Mouse (Mus musculus) midbrain, embryonic 13.5 days (tissue): ENCODE measurements around the gene Grk6. TPM values are rescaled to one million over a fixed set of nuclear protein-coding genes. Genes with fewer than 3 reads are reported as not detected.

ENCODE experiments used
- ATAC-seq: fragments of 200-750 bp; cut with Nextera tagmentation; 2 replicates; pipeline ENCODE4 v1.8.0; 2017; ENCODE audit warnings: mild to moderate bottlenecking, moderate TSS enrichment, moderate library complexity
- H3K27ac ChIP-seq: fragments of 300-500 bp; sonication (generic); 2 replicates; pipeline ENCODE4 v1.5.1; 2015; ENCODE audit warnings: inconsistent platforms, mild to moderate bottlenecking, moderate library complexity
- H3K27me3 ChIP-seq: fragments of 300-500 bp; sonication (generic); 2 replicates; pipeline ENCODE4 v1.6.1; 2015; ENCODE audit warnings: mild to moderate bottlenecking, inconsistent platforms
- H3K36me3 ChIP-seq: fragments of 300-500 bp; sonication (generic); 2 replicates; pipeline ENCODE4 v1.6.1; 2015; ENCODE audit warnings: mild to moderate bottlenecking, inconsistent platforms
- H3K4me1 ChIP-seq: fragments of 300-500 bp; sonication (generic); replicated peaks from 2 replicates; pipeline ENCODE4 v1.6.1; 2015; ENCODE audit warnings: inconsistent platforms
- H3K4me2 ChIP-seq: fragments of 300-500 bp; sonication (generic); replicated peaks from 2 replicates; pipeline ENCODE4 v1.6.1; 2015; ENCODE audit warnings: moderate library complexity, mild to moderate bottlenecking, inconsistent platforms
- H3K4me3 ChIP-seq: fragments of 300-500 bp; sonication (generic); replicated peaks from 2 replicates; pipeline ENCODE4 v1.5.1; 2015; ENCODE audit warnings: mild to moderate bottlenecking, inconsistent platforms
- H3K9ac ChIP-seq: fragments of 300-500 bp; sonication (generic); replicated peaks from 2 replicates; pipeline ENCODE4 v1.6.1; 2015; ENCODE audit warnings: mild to moderate bottlenecking, inconsistent platforms
- H3K9me3 ChIP-seq: fragments of 300-500 bp; sonication (generic); 2 replicates; pipeline ENCODE4 v1.6.1; 2016; ENCODE audit warnings: mild to moderate bottlenecking, inconsistent platforms
- WGBS: fragments of 180-500 bp; shearing (Covaris S2); methylation state at CpG from one replicate; pipeline ENCODE4 v1.1.7; 2015; 5-methylcytosine and 5-hydroxymethylcytosine counted together
- polyA plus RNA-seq: library from polyadenylated mRNA; unstranded; fragments of >200 nt; fragmentation: Nextera tagmentation; extraction: Ambion mirVana; gene quantifications from 2 replicates; pipeline ENCODE4 v1.2.1, GENCODE M21; 2015

Grk6 gene
- polyA plus RNA-seq, 1 experiment from 2014 or later: 35.7 TPM

DNA sequence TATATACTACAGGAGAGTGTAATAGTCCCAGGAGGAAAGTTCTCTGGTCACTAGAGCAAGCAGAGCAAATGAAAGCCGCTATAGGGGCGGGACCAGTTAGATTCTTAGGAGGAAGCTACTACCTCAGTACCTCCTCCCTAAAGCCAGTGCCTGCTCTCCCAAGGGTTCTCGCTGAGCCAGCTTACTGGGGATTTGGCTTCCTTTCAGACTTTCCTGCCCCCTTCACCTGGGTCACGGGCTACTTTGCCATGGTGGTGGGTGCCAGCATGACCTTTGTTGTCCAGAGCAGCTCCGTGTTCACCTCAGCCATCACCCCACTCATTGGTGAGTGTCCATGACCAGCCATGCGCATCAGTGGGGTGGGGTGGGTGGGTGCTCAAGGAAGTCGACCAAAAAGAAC, 33.0 kb upstream of the Grk6 start:
- Histone ChIP-seq H3K4me1 (peaks cover 6% of the 10 kb centered on the region), H3K4me2 (no peak overlapping the region), H3K9ac (no peak overlapping the region), H3K4me3 (no peak overlapping the region), H3K27me3 (peaks cover 22% of the 10 kb centered on the region), H3K9me3 (no peaks in the 10 kb centered on the region), H3K27ac (no peak overlapping the region), H3K36me3 (no peaks in the 10 kb centered on the region)
- no peak for ATAC-seq
- 71% methylated on average over 7 of the region's 7 CpGs for WGBS

DNA sequence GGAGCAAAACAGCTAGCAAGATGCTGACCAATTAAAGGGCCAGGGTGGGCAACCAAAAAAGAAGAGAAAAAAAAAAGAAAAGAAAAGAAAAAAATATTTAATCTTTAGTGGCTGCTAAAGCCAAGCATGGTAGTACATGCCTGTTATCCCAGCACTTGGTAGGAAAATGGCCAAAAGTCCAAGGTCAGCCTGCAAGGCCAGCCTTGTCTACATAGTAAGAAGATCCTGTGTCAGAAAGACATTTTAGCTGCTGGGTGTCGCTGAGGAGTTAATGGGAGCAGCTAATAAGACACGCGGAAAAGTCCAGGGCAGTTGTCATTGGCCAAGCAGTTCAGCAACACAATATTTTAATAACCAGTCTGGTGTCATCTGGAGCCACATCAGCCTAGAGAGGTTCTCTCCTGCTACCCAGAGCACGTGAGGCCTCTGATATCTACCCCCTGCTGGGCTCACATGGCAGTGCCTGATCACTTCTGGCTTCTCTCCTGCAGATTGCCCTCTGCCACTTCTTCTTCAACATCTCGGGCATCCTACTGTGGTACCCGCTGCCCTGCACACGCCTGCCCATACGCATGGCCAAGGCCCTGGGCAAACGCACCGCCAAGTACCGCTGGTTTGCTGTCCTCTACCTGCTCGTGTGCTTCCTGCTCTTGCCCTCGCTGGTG, 32.1 kb upstream of the Grk6 start:
- no peak overlapping the region for H3K4me2 ChIP-seq
- no peak overlapping the region for H3K27ac ChIP-seq
- ATAC-seq: no peak
- H3K36me3 ChIP-seq: no peaks in the 10 kb centered on the region
- no peak overlapping the region for H3K9ac ChIP-seq
- peaks cover 28% of the 10 kb centered on the region for H3K27me3 ChIP-seq
- H3K9me3 ChIP-seq: no peaks in the 10 kb centered on the region
- WGBS: 83% methylated on average over 13 of the region's 13 CpGs
- peaks cover 7% of the 10 kb centered on the region for H3K4me1 ChIP-seq
- no peak overlapping the region for H3K4me3 ChIP-seq

DNA sequence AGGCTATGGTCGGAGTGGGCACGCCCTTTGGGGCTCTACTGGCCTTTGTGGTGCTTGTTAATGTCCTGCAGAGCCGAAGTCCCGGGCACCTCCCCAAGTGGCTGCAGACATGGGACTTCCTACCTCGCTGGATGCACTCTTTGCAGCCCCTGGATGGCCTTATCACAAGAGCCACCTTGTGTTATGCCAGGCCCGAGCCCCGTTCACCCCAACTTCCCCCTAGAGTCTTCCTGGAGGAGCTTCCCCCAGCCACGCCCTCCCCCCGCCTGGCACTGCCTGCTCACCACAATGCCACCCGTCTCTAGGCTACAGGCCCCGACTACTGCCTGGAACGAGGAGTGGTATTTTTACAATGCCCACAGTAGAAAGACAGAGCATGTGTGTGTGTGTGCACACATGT, 31.5 kb upstream of the Grk6 start:
- Histone ChIP-seq H3K27ac (no peak overlapping the region), H3K4me2 (no peak overlapping the region), H3K36me3 (no peaks in the 10 kb centered on the region), H3K4me1 (peaks cover 12% of the 10 kb centered on the region), H3K4me3 (no peak overlapping the region), H3K27me3 (peaks cover 34% of the 10 kb centered on the region), H3K9ac (no peak overlapping the region), H3K9me3 (no peaks in the 10 kb centered on the region)
- 85% methylated on average over 12 of the region's 12 CpGs for WGBS
- no peak for ATAC-seq

DNA sequence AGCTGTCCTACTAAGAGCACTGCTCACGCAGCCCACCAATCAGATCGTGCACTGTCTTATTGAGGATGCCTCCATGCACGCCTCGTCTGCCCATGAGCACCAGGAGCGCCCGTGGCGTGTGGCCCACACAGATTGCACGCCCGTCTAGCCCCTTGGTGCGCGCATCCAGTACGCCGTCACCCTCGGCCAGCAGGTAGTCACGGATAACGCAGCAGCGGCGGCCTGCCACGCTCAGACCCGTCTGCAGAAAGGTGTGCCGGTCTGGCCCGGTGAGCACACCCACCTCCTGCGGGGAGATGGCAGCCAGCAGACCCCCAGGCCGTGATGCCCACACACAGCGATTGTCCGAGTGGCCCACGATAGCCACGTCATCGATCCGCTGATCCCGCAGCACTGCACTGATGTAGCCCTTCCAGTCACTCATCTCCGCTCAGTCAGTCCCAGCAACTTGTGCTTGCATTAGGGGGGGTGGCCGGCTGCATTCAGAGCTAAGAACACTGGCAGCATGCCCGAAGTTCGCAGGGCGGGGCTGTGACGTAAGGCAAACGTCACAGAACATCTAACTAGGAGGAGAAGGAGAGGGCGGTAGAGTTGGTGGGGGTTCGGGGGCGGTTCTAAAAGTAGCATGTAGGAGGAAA, 30.0 kb upstream of the Grk6 start, which contains the start of gene Pfn3:
Pfn3 (minus strand) TSS at position 490 of the 638 bp plus-strand sequence.
- peaks cover 49% of the 10 kb centered on the region for H3K27me3 ChIP-seq
- no peak within 1 kb of the TSS for H3K27ac ChIP-seq

DNA sequence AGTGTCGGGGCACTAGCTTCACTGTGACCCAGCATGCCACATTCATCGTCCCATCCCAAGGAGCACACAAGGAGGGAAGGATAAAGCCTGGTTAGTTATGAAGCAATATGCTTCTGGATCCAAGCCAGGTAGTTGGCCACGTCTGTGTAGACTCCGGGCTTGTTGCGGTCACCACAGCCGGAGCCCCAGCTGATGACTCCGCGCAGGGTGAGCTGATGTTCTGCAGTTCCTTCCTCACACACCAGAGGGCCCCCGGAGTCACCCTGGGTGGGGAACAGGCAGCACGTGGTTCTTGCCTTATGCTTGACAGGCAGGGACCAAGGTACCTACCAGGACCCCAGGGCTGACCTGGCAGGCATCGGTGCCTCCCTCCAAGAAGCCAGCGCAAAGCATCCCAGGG, 26.9 kb upstream of the Grk6 start:
- Histone ChIP-seq H3K4me1 (peaks cover 27% of the 10 kb centered on the region), H3K4me3 (no peak overlapping the region; the same call in 1 of the 2 replicates), H3K27ac (no peak overlapping the region), H3K9me3 (no peaks in the 10 kb centered on the region), H3K4me2 (peak overlapping the region; percentile 30), H3K9ac (peak overlapping the region; percentile 16; the same call in 1 of the 2 replicates), H3K36me3 (no peaks in the 10 kb centered on the region), H3K27me3 (peaks cover 77% of the 10 kb centered on the region)
- 10% methylated on average over 12 of the region's 12 CpGs for WGBS
- peak; percentile 62 for ATAC-seq

More for the DNA sequence above, 30.0 kb upstream of the Grk6 start, which contains the start of gene Pfn3:
- Histone ChIP-seq H3K36me3 (no peaks in the 10 kb centered on the region), H3K4me1 (peaks cover 13% of the 10 kb centered on the region), H3K9me3 (no peaks in the 10 kb centered on the region), H3K4me2 (peak within 1 kb of the TSS; percentile 61), H3K9ac (peak within 1 kb of the TSS; percentile 66), H3K4me3 (peak within 1 kb of the TSS; percentile 41)
- 7% methylated on average over 41 of the region's 41 CpGs for WGBS
- ATAC-seq: peak; percentile 71

DNA sequence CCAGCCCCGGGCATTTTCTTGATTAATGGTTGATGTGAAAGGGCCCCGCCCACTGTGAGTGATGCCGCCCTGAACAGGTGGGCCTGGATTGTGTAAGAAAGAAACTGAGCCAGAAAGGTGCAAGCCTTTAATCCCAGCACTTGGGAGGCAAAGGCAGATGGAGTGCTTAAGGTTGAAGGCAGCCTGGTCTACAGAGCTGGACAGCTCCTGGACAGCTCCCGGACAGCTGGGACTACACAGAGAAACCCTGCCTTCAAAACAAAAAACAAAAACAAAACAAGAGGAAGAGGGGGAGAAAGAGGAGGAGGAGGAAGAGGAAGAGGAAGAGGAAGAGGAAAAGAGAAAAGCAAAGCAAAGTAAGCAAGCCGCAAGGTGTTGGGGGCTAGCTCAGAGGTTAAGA, 25.7 kb upstream of the Grk6 start:
- 89% methylated on average over 5 of the region's 5 CpGs for WGBS
- no peak for ATAC-seq

DNA sequence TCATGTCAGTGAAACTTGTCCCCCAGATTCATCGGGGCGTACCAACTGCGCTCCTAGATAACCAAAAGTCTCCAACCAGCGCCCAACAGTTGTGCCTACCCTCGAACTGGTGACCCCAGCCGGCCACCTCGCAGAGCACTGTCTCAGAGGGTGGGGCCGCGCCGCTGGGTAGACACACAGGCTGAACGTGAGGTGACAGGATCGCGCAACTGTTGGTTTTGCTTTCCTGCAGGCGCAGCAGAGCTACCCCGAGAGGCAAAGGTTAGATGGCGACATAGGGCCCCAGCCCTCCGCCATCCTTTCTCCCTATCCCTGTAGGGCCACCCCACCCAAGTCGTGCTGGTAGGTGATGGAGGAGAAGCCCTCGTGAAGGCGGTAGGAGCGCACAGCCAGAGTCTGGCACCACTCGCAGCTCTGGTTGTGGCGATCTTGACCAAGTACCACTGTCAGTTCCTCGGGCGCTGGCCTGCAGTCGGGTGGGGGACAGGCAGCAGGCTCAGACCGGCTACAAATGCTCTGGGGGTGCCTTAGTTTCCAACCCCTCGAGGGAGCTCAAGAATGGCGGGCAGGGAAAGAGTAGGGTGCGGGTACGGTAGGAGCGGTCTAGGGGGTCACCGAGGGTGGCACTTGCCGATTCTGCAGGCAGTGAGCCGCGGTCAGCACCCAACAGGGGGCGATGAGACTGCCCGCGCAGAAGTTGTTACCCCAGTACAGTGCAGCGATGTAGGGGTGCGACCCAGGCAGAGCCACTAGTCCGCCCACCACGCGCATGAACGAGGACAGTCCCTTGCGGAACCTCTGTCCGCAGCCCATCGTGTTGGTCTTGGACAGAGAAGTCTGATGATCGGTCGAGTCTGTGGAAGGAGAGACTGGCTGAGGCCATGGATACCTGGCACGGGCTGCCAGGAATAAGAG, 24.6 kb upstream of the Grk6 start:
- peak overlapping the region; percentile 44; the same call in 1 of the 2 replicates for H3K4me2 ChIP-seq
- H3K4me1 ChIP-seq: peaks cover 20% of the 10 kb centered on the region
- no peak overlapping the region; the same call in 1 of the 2 replicates for H3K9ac ChIP-seq
- H3K9me3 ChIP-seq: no peaks in the 10 kb centered on the region
- no peak overlapping the region for H3K27ac ChIP-seq
- H3K27me3 ChIP-seq: peaks cover 57% of the 10 kb centered on the region
- H3K36me3 ChIP-seq: no peaks in the 10 kb centered on the region
- no peak; the same call in 1 of the 2 replicates for ATAC-seq
- peak overlapping the region; percentile 16 for H3K4me3 ChIP-seq
- WGBS: 31% methylated on average over 51 of the region's 51 CpGs

More for the DNA sequence above, 25.7 kb upstream of the Grk6 start:
- no peaks in the 10 kb centered on the region for H3K36me3 ChIP-seq
- no peak overlapping the region for H3K9ac ChIP-seq
- H3K4me1 ChIP-seq: peaks cover 27% of the 10 kb centered on the region
- no peak overlapping the region for H3K4me3 ChIP-seq
- H3K4me2 ChIP-seq: no peak overlapping the region
- no peaks in the 10 kb centered on the region for H3K9me3 ChIP-seq
- no peak overlapping the region for H3K27ac ChIP-seq
- peaks cover 66% of the 10 kb centered on the region for H3K27me3 ChIP-seq

DNA sequence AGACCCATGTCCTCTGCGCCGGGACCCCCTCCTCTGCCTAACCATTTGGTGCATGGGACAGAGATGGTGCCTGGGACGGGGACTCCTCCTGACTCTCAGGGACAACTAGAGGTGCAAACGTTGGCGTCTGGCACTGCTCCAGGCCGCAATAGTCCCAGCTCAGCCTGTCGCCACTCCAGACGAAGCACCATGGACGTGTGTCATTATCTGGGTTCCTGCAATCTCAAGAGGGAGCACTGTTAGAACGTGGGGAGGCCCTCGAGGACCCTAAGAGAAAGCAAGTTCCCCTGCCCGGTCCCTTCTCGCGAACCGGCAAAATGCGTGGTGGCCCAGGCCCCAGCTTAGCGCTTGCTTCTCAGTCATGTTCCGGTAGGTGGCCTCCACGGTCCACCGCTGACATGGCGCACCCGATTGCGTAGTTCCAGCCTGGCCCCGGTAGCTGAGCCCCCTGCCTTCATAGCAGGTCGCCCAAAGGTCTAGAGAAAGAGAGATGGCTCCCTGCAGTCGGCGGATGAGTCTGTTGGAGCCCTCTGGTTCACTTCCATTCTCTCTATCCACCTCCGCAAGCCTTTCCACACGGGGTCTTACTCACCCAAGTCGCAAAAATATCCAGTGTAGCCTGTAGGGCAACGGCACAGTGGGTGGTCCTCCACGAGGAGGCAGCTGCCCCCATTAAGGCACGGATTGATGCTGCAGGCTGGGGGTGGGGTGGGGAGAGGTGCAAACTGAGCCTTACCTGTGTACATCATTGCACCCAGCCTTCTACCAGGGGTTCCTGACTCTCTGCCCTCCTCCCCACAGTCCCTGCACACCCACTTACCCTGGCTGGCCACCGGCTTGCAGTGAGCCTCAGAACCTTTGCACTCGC, 23.7 kb upstream of the Grk6 start:
- Histone ChIP-seq H3K4me3 (peak overlapping the region; percentile 16), H3K27ac (no peak overlapping the region), H3K36me3 (no peaks in the 10 kb centered on the region), H3K9ac (no peak overlapping the region; the same call in 1 of the 2 replicates), H3K27me3 (peaks cover 57% of the 10 kb centered on the region), H3K9me3 (no peaks in the 10 kb centered on the region), H3K4me1 (peaks cover 20% of the 10 kb centered on the region), H3K4me2 (peak overlapping the region; percentile 44)
- WGBS: 17% methylated on average over 35 of the region's 35 CpGs
- ATAC-seq: peak; percentile 74

DNA sequence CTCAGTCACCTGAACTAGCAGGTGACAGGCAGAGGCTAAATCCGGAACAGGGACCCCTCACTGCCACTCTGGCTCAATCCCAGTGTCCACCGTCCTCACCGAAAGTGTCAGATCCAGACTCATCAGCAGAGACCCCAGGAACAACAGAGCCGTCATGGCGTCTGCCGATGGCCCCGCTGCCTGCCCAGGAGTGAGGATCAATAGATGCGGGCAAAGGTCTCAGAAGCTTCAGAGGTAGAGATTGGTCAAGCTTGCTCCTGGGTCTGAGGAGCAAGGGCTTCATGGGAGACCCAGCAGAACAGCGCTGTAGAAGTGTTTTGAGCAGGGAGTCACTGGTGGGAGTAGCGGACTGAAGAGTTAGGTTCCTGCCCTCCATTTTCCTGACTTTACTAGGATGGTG, 18.3 kb upstream of the Grk6 start, which contains the start of gene F12:
F12 (minus strand) TSS at position 181 of the 400 bp plus-strand sequence.
- 97% methylated on average over 10 of the region's 10 CpGs for WGBS
- no peak within 1 kb of the TSS for H3K4me3 ChIP-seq
- no peak within 1 kb of the TSS for H3K27ac ChIP-seq

DNA sequence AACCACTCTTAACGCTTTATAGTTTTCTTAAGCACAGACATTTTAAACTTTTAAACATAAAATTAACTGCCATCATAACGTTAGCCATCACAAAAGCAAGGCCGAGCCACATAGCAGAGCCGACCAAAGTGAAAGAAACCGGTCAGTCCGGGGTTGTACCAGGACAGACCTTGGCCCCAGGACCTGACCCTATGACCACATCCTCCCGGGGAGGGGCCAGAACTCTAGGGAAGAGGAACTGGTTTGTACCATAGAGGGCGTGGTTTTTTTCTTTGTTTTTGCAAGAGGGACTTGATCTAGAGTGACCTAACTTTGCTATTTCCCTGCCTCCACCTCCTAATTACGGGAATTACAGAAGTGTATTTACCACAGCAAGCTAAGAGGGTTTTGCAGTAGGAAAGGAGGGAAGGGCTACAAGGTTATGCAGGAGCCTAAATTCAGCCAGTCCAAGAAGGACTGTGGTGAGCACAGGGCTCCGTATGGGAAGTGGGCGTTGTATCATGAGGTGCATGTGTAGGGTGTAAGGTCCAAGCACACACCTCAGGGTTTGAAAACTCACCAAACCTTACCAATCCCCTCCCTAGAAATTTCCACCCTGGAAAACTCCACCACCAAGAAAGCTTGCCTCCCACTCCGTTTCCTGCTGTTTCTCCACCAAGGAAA, 15.5 kb upstream of the Grk6 start:
- H3K27ac ChIP-seq: no peak overlapping the region
- H3K36me3 ChIP-seq: no peaks in the 10 kb centered on the region
- ATAC-seq: no peak
- 80% methylated on average over 12 of the region's 12 CpGs for WGBS
- H3K4me1 ChIP-seq: no peaks in the 10 kb centered on the region
- H3K9me3 ChIP-seq: no peaks in the 10 kb centered on the region
- peaks cover 7% of the 10 kb centered on the region; the same call in 1 of the 2 replicates for H3K27me3 ChIP-seq
- H3K4me3 ChIP-seq: no peak overlapping the region
- H3K4me2 ChIP-seq: no peak overlapping the region
- no peak overlapping the region for H3K9ac ChIP-seq

More for the DNA sequence above, 18.3 kb upstream of the Grk6 start, which contains the start of gene F12:
- ATAC-seq: no peak
- Histone ChIP-seq H3K36me3 (no peaks in the 10 kb centered on the region), H3K9me3 (no peaks in the 10 kb centered on the region), H3K4me2 (no peak within 1 kb of the TSS), H3K27me3 (peaks cover 20% of the 10 kb centered on the region), H3K4me1 (no peaks in the 10 kb centered on the region), H3K9ac (no peak within 1 kb of the TSS)
